19 mouse cellular contexts compared by ENCODE assay signal in the genomic region with DNA sequence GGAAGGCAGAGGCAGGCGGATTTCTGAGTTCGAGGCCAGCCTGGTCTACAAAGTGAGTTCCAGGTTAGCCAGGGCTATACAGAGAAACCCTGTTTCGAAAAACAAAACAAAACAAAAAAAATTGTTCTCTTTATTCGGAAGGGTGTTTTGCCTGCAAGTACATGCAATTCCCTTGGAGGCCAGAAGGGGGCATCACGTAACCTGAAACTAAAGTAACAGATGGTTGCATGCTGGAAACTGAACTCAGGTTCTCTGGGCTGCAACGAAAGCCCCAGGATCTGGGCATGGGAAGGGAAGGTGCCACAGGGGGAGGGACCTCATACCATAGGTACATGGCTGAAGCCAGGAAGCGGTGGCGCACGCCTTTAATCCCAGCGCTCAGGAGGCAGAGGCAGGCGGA. TPM values are rescaled to one million over a fixed set of nuclear protein-coding genes. Genes with fewer than 3 reads are reported as not detected.
DNase-seq lines count a peak whose midpoint lies in the region; ATAC-seq and TF ChIP-seq lines count a peak whose summit lies in the region.
"Had no signal": no experiment of that assay in that cellular context is flagged by ENCODE, and none has a peak within 500 bp of the region (broad histone marks: within the 10 kb centered on the region; RNA-seq: fewer than 3 reads in every experiment).

No protein-coding gene starts in this region.

- 77% methylated on average over 11 of the region's 11 CpGs for WGBS in heart, adult 2 months
- WGBS in lung, postnatal 0 days: 84% methylated on average over 11 of the region's 11 CpGs

- DNase-seq in heart, adult 2 months: no peak
- no peak for DNase-seq in heart, postnatal 25 days (ENCODE audit: low spot score)
- DNase-seq in lung, postnatal 0 days (ENCODE audit: low spot score): no peak
- DNase-seq in lung, postnatal 4 days: no peak
- peak; percentile 15 for DNase-seq in naive thymus-derived CD4-positive, alpha-beta T cell, adult 2 months (ENCODE audit: low read depth)
- DNase-seq in ovary, postnatal 14 days (ENCODE audit: low spot score): no peak
- DNase-seq in ovary, adult 18-20 months (ENCODE audit: low spot score): no peak
- DNase-seq: cerebellum, adult 9-11 months; kidney, adult 9 months; lung, postnatal 14 days had no signal

- no peak overlapping the region for H3K4me2 ChIP-seq in lung, postnatal 0 days (replicated peaks; ENCODE audit: low read depth, low read length)
- H3K4me2 ChIP-seq: embryonic facial prominence, embryonic 12.5 days; forebrain, embryonic 13.5 days; midbrain, embryonic 15.5 days; neural tube, embryonic 15.5 days had no signal

- no peak overlapping the region for H3K4me3 ChIP-seq in heart, adult 2 months
- no peak overlapping the region for H3K4me3 ChIP-seq in lung, postnatal 0 days (ENCODE audit: low read depth, low read length)
- H3K4me3 ChIP-seq in ES-Bruce4 (ENCODE audit: low read depth, low read length): no peak overlapping the region
- H3K4me3 ChIP-seq: embryonic facial prominence, embryonic 12.5 days; forebrain, embryonic 13.5 days; limb, embryonic 10.5 days; midbrain, embryonic 15.5 days; neural tube, embryonic 15.5 days had no signal

- no peak for TF ChIP-seq POLR2A in heart, adult 2 months (IDR thresholded peaks at IDR 0.05; ENCODE audit: insufficient read depth, low read depth, low read length)
- no peak for TF ChIP-seq POLR2A in ES-Bruce4 (IDR thresholded peaks at IDR 0.05; ENCODE audit: insufficient read depth, low read length)

- ATAC-seq in lung, postnatal 0 days: no peak
- ATAC-seq: forebrain, embryonic 13.5 days; midbrain, embryonic 15.5 days had no signal

- no peak overlapping the region for H3K9ac ChIP-seq in heart, adult 2 months (ENCODE audit: low read depth, low read length)
- H3K9ac ChIP-seq in lung, postnatal 0 days (replicated peaks; ENCODE audit: low read depth): no peak overlapping the region
- H3K9ac ChIP-seq in ES-Bruce4 (ENCODE audit: low read depth, poor library complexity, severe bottlenecking): no peak overlapping the region
- H3K9ac ChIP-seq: embryonic facial prominence, embryonic 12.5 days; forebrain, embryonic 13.5 days; midbrain, embryonic 15.5 days; neural tube, embryonic 15.5 days had no signal

- H3K9me3 ChIP-seq in lung, postnatal 0 days (ENCODE audit: low read length): no peaks in the 10 kb centered on the region
- no peaks in the 10 kb centered on the region for H3K9me3 ChIP-seq in ES-Bruce4 (replicated peaks; ENCODE audit: control insufficient read depth, insufficient read depth, low read length, poor library complexity, severe bottlenecking)
- H3K9me3 ChIP-seq: embryonic facial prominence, embryonic 12.5 days; forebrain, embryonic 13.5 days; limb, embryonic 10.5 days; midbrain, embryonic 15.5 days; neural tube, embryonic 15.5 days had no signal

- no peaks in the 10 kb centered on the region for H3K36me3 ChIP-seq in heart, adult 2 months (ENCODE audit: control insufficient read depth, insufficient read depth, low read length)
- H3K36me3 ChIP-seq in lung, postnatal 0 days (ENCODE audit: insufficient read depth, low read length): no peaks in the 10 kb centered on the region
- H3K36me3 ChIP-seq in ES-Bruce4 (ENCODE audit: control insufficient read depth, insufficient read depth, low read length, poor library complexity, severe bottlenecking): no peaks in the 10 kb centered on the region
- H3K36me3 ChIP-seq: embryonic facial prominence, embryonic 12.5 days; limb, embryonic 10.5 days; midbrain, embryonic 15.5 days; neural tube, embryonic 15.5 days had no signal

- TF ChIP-seq EP300 in heart, adult 2 months (IDR thresholded peaks at IDR 0.05; ENCODE audit: insufficient read depth, low read depth, low read length): no peak
- no peak for TF ChIP-seq EP300 in lung, postnatal 0 days (IDR thresholded peaks at IDR 0.05)
- no peak for TF ChIP-seq EP300 in ES-Bruce4 (IDR thresholded peaks at IDR 0.05; ENCODE audit: insufficient read depth, low read depth, low read length)

- no peaks in the 10 kb centered on the region for H3K4me1 ChIP-seq in heart, adult 2 months (ENCODE audit: control insufficient read depth, insufficient read depth, low read length)
- H3K4me1 ChIP-seq in lung, postnatal 0 days (ENCODE audit: insufficient read depth, low read depth, low read length): no peaks in the 10 kb centered on the region
- no peaks in the 10 kb centered on the region for H3K4me1 ChIP-seq in ES-Bruce4 (ENCODE audit: control insufficient read depth, insufficient read depth, low read length)
- H3K4me1 ChIP-seq: embryonic facial prominence, embryonic 12.5 days; forebrain, embryonic 13.5 days; midbrain, embryonic 15.5 days; neural tube, embryonic 15.5 days had no signal

- peak; percentile 44 for TF ChIP-seq CTCF in heart, adult 2 months (IDR thresholded peaks at IDR 0.05)
- peak; percentile 39 for TF ChIP-seq CTCF in lung, postnatal 0 days (IDR thresholded peaks at IDR 0.05)
- peak; percentile 50 for TF ChIP-seq CTCF in ES-Bruce4 (IDR thresholded peaks at IDR 0.05; ENCODE audit: low read depth, low read length)

- intact Hi-C loops in heart, adult 2 months (cut with DNase I): no loop called here
- intact Hi-C loops in heart, postnatal 25 days (cut with DNase I): no loop called here

- no peak overlapping the region for H3K27ac ChIP-seq in heart, adult 2 months
- no peak overlapping the region for H3K27ac ChIP-seq in lung, postnatal 0 days (ENCODE audit: low read length)
- H3K27ac ChIP-seq in ES-Bruce4 (ENCODE audit: insufficient read depth, low read length): no peak overlapping the region
- H3K27ac ChIP-seq: embryonic facial prominence, embryonic 12.5 days; forebrain, embryonic 13.5 days; limb, embryonic 10.5 days; midbrain, embryonic 15.5 days; neural tube, embryonic 15.5 days had no signal

- no peaks in the 10 kb centered on the region for H3K79me2 ChIP-seq in heart, adult 2 months (replicated peaks; ENCODE audit: control insufficient read depth, insufficient read depth, low read length)

- H3K27me3 ChIP-seq in heart, adult 2 months (ENCODE audit: control insufficient read depth, insufficient read depth, low read length): no peaks in the 10 kb centered on the region
- H3K27me3 ChIP-seq in lung, postnatal 0 days (replicated peaks; ENCODE audit: insufficient read depth, low read length): no peaks in the 10 kb centered on the region
- no peaks in the 10 kb centered on the region for H3K27me3 ChIP-seq in ES-Bruce4 (ENCODE audit: control insufficient read depth, insufficient read depth, low read length, poor library complexity, severe bottlenecking)
- H3K27me3 ChIP-seq: forebrain, embryonic 13.5 days; neural tube, embryonic 15.5 days had no signal

RNA-seq across cellular contexts. Expression of gene Tas1r2, which starts 50.1 kb away (rescaled TPM):
- total RNA-seq in heart, adult 2 months (2021): not detected
- not detected in 2 replicates for polyA plus RNA-seq in heart, adult 2 months (2012; rRNA removed)
- total RNA-seq in heart, postnatal 25 days (2021): not detected
- polyA plus RNA-seq in lung, postnatal 0 days (2015; fragmentation: Nextera tagmentation; extraction: Ambion mirVana): not detected in 2 replicates
- not detected in 2 replicates for polyA plus RNA-seq in ES-Bruce4 (2011; ENCODE audit: insufficient read depth, insufficient read length, low read depth, missing spikeins)
- total RNA-seq: hematopoietic stem cell, adult 5-6 weeks; layer of hippocampus, postnatal 10 days had no signal
- polyA plus RNA-seq: embryonic facial prominence, embryonic 12.5 days; forebrain, embryonic 13.5 days; gonadal fat pad, adult 2 months; limb, embryonic 10.5 days; midbrain, embryonic 15.5 days; neural tube, embryonic 15.5 days had no signal
